18 mouse cellular contexts compared by ENCODE assay signal in genomic region chr7:137741702-137742101, GRCm38 (mm10).
"Had no signal": no experiment of that assay in that cellular context is flagged by ENCODE, and none has a peak within 500 bp of the region (broad histone marks: within the 10 kb centered on the region; RNA-seq: fewer than 3 reads in every experiment).

No protein-coding gene starts in this region.

- H3K27ac ChIP-seq: liver, embryonic 13.5 days; liver, embryonic 15.5 days; macrophage; midbrain, embryonic 13.5 days; midbrain, embryonic 15.5 days; neural tube, embryonic 12.5 days; stomach, embryonic 15.5 days; stomach, postnatal 0 days had no signal

- ATAC-seq: liver, postnatal 0 days; midbrain, embryonic 13.5 days; midbrain, embryonic 15.5 days had no signal

- H3K36me3 ChIP-seq: liver, embryonic 13.5 days; liver, embryonic 15.5 days; midbrain, embryonic 13.5 days; midbrain, embryonic 15.5 days; neural tube, embryonic 12.5 days; stomach, embryonic 15.5 days had no signal

- H3K4me2 ChIP-seq: liver, embryonic 11.5 days; liver, embryonic 13.5 days; liver, embryonic 15.5 days; midbrain, embryonic 11.5 days; midbrain, embryonic 13.5 days; midbrain, embryonic 15.5 days; neural tube, embryonic 12.5 days; stomach, embryonic 15.5 days had no signal

- H3K4me1 ChIP-seq: liver, embryonic 13.5 days; liver, embryonic 15.5 days; megakaryocyte, embryonic 14.5 days; neural tube, embryonic 12.5 days; stomach, embryonic 15.5 days had no signal

- DNase-seq: liver; liver, embryonic 13.5 days; liver, postnatal 0 days; right cerebral cortex, postnatal 14 days; thymus, adult 2 months; thymus, postnatal 25 days; thymus, postnatal 4 days had no signal

- H3K27me3 ChIP-seq: liver, embryonic 13.5 days; liver, embryonic 15.5 days; megakaryocyte, embryonic 14.5 days; midbrain, embryonic 13.5 days; midbrain, embryonic 15.5 days; neural tube, embryonic 12.5 days; stomach, embryonic 15.5 days had no signal

- H3K9ac ChIP-seq: liver, embryonic 13.5 days; liver, embryonic 15.5 days; liver, postnatal 0 days; midbrain, embryonic 13.5 days; midbrain, embryonic 15.5 days; neural tube, embryonic 12.5 days; stomach, embryonic 15.5 days had no signal

- H3K4me3 ChIP-seq: liver, embryonic 13.5 days; liver, embryonic 15.5 days; megakaryocyte, embryonic 14.5 days; midbrain, embryonic 13.5 days; midbrain, embryonic 15.5 days; myocyte; neural tube, embryonic 12.5 days; stomach, embryonic 15.5 days had no signal

- H3K9me3 ChIP-seq: liver, embryonic 13.5 days; liver, embryonic 15.5 days; midbrain, embryonic 13.5 days; midbrain, embryonic 15.5 days; neural tube, embryonic 12.5 days; stomach, embryonic 15.5 days had no signal
